Mouse (Mus musculus) forebrain, embryonic 11.5 days (tissue): Measurements from ENCODE around the gene Ptpn5. TPM values are rescaled to one million over a fixed set of nuclear protein-coding genes. Genes with fewer than 3 reads are reported as not detected.

Experiments
- ATAC-seq: fragments of 200-750 bp; cut with Nextera tagmentation; replicated peaks from 2 replicates; pipeline ENCODE4 v1.8.0; 2017; ENCODE audit warnings: moderate TSS enrichment; ENCODE audit not compliant: low FRiP score
- DNase-seq: peaks from one replicate; pipeline ENCODE4 v3.0.0-alpha.2; 2017; ENCODE audit warnings: low spot score
- H3K27ac ChIP-seq: fragments of 300-500 bp; sonication (generic); 2 replicates; pipeline ENCODE4 v1.5.1; 2014; ENCODE audit warnings: low read depth, low read length
- H3K27me3 ChIP-seq: fragments of 300-500 bp; sonication (generic); 2 replicates; pipeline ENCODE4 v1.6.1; 2014; ENCODE audit warnings: mild to moderate bottlenecking, low read length, mixed read lengths; ENCODE audit not compliant: control insufficient read depth, insufficient read depth
- H3K36me3 ChIP-seq: fragments of 300-500 bp; sonication (generic); 2 replicates; pipeline ENCODE4 v1.6.1; 2014; ENCODE audit warnings: mild to moderate bottlenecking, low read length, moderate library complexity, mixed read lengths; ENCODE audit not compliant: control insufficient read depth, insufficient read depth
- H3K4me1 ChIP-seq: fragments of 300-500 bp; sonication (generic); replicated peaks from 2 replicates; pipeline ENCODE4 v1.6.1; 2014; ENCODE audit warnings: low read length, mixed read lengths; ENCODE audit not compliant: control insufficient read depth, insufficient read depth
- H3K4me2 ChIP-seq: fragments of 300-500 bp; sonication (generic); 2 replicates; pipeline ENCODE4 v1.6.1; 2014; ENCODE audit warnings: low read depth, mild to moderate bottlenecking, low read length, moderate library complexity, mixed read lengths; ENCODE audit not compliant: severe bottlenecking
- H3K4me3 ChIP-seq: fragments of 300-500 bp; sonication (generic); 2 replicates; pipeline ENCODE4 v1.5.1; 2014; ENCODE audit warnings: low read depth, low read length
- H3K9ac ChIP-seq: fragments of 300-500 bp; sonication (generic); 2 replicates; pipeline ENCODE4 v1.6.1; 2014; ENCODE audit warnings: low read length
- H3K9me3 ChIP-seq: fragments of 300-500 bp; sonication (generic); 2 replicates; pipeline ENCODE4 v1.6.1; 2016; ENCODE audit warnings: low read length, mixed read lengths; ENCODE audit not compliant: control insufficient read depth
- WGBS: fragments of 180-500 bp; shearing (Covaris S2); extraction: QIAGEN DNeasy Blood & Tissue Kit; methylation state at CpG from one replicate; pipeline ENCODE4 v1.1.7; 2014; 5-methylcytosine and 5-hydroxymethylcytosine counted together
- polyA plus RNA-seq: library from polyadenylated mRNA; unstranded; fragments of >200 nt; fragmentation: Nextera tagmentation; extraction: Ambion mirVana; gene quantifications from 2 replicates; pipeline ENCODE4 v1.2.1, GENCODE M21; 2014

The Ptpn5 gene
- polyA plus RNA-seq, 1 experiment from 2014 or later: 14.9 TPM

DNA sequence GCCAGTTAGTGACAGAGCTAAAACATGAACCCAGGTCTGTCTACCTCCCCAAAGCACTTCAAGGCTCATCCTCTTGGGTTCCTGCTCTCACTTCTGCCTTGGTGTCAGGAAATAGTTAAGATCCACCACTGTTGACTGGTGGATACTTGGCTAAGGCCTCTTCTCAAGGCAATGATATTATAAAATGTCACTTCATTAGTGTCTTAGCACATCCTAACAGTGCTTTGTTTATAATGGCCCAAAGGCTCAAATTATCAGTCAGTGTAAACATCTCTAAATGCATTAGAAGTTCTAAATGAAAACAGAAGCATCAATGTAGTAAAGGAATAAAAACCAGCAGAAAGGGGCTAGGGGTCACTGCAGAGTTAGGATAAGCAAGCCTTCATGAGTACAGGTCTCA, 26.5 kb downstream of the Ptpn5 start:
- ATAC-seq (no peak), DNase-seq (no peak)
- H3K4me3 ChIP-seq: no peak overlapping the region
- H3K27me3 ChIP-seq: no peaks in the 10 kb centered on the region
- no peaks in the 10 kb centered on the region for H3K9me3 ChIP-seq
- H3K4me1 ChIP-seq: no peaks in the 10 kb centered on the region
- no peak overlapping the region for H3K9ac ChIP-seq
- H3K27ac ChIP-seq: no peak overlapping the region
- H3K36me3 ChIP-seq: no peaks in the 10 kb centered on the region
- H3K4me2 ChIP-seq: no peak overlapping the region

- 87% methylated on average over 1 of the region's 1 CpGs for WGBS
- no peaks in the 10 kb centered on the region for H3K4me1 ChIP-seq
Observed at GRCm38 (mm10) chr7:47103671-47104414, 29.6 kb downstream of the Ptpn5 start.

DNA sequence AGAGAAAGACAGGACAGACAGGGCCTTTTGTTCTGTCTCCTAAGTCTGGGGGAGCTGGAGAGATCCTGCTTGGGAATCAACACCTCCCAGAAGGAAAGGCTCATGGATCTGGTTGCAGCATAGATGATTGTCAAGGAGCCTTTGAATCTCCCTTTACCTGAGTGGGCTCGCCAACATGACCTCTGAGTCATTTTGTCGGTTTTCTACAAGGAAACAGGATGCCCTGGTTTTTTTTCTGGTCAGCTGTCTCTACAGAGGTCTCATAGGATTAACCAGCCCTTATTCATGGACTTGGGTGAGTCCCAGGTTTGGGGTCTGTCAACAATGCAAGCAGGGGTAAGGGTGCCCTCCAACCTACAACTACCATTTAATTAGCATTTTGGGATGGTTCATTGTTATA, 30.5 kb downstream of the Ptpn5 start:
- Histone ChIP-seq H3K4me2 (no peak overlapping the region), H3K27ac (no peak overlapping the region), H3K9me3 (no peaks in the 10 kb centered on the region), H3K4me3 (no peak overlapping the region), H3K36me3 (no peaks in the 10 kb centered on the region), H3K4me1 (no peaks in the 10 kb centered on the region), H3K9ac (no peak overlapping the region), H3K27me3 (no peaks in the 10 kb centered on the region)
- ATAC-seq (no peak), DNase-seq (no peak)
- WGBS: 80% methylated on average over 2 of the region's 2 CpGs

More at GRCm38 (mm10) chr7:47103671-47104414, 29.6 kb downstream of the Ptpn5 start:
- no peaks in the 10 kb centered on the region for H3K36me3 ChIP-seq
- DNase-seq (no peak), ATAC-seq (no peak)
- no peak overlapping the region for H3K4me3 ChIP-seq
- no peak overlapping the region for H3K4me2 ChIP-seq
- H3K9ac ChIP-seq: no peak overlapping the region
- no peak overlapping the region for H3K27ac ChIP-seq
- H3K9me3 ChIP-seq: no peaks in the 10 kb centered on the region
- H3K27me3 ChIP-seq: no peaks in the 10 kb centered on the region

- Histone ChIP-seq H3K27ac (no peak overlapping the region), H3K4me2 (no peak overlapping the region), H3K4me3 (no peak overlapping the region), H3K36me3 (no peaks in the 10 kb centered on the region), H3K27me3 (no peaks in the 10 kb centered on the region), H3K9me3 (no peaks in the 10 kb centered on the region), H3K4me1 (no peaks in the 10 kb centered on the region), H3K9ac (no peak overlapping the region)
- no peak for DNase-seq
- no peak for ATAC-seq
- WGBS: 53% methylated on average over 6 of the region's 6 CpGs
Observed at GRCm38 (mm10) chr7:47100615-47101014, 32.9 kb downstream of the Ptpn5 start.

DNA sequence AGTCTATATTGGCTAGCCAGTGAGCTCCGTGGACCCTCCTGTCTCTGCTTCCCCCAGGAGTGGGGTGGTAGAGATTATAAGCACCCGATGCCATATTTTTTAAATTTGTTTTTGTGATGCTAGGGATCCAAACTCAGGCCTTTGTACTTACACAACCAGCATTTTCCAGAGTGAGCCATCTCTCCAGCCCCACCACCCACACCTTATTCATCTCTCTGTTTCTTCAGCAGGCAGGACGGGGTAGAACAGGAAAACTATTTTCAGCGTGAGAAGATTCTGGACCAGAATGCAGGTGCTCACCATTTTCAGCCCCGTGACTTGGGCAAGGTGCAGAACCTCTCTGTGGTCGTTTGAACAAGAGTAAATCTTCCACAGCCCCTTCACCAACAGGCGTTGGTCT, 34.2 kb downstream of the Ptpn5 start:
- H3K4me1 ChIP-seq: no peaks in the 10 kb centered on the region
- H3K36me3 ChIP-seq: no peaks in the 10 kb centered on the region
- H3K9ac ChIP-seq: no peak overlapping the region
- H3K4me2 ChIP-seq: no peak overlapping the region
- 87% methylated on average over 7 of the region's 7 CpGs for WGBS
- H3K27me3 ChIP-seq: no peaks in the 10 kb centered on the region
- no peak overlapping the region for H3K27ac ChIP-seq
- DNase-seq (no peak), ATAC-seq (no peak)
- H3K4me3 ChIP-seq: no peak overlapping the region
- H3K9me3 ChIP-seq: no peaks in the 10 kb centered on the region

GRCm38 (mm10) chr7:47098044-47098443, 35.4 kb downstream of the Ptpn5 start:
- Histone ChIP-seq H3K4me3 (no peak overlapping the region), H3K4me1 (no peaks in the 10 kb centered on the region), H3K27ac (no peak overlapping the region), H3K4me2 (no peak overlapping the region), H3K9ac (no peak overlapping the region), H3K9me3 (no peaks in the 10 kb centered on the region), H3K27me3 (no peaks in the 10 kb centered on the region), H3K36me3 (no peaks in the 10 kb centered on the region)
- ATAC-seq: no peak
- WGBS: 67% methylated on average over 7 of the region's 7 CpGs
- no peak for DNase-seq

GRCm38 (mm10) chr7:47094969-47095368, 38.5 kb downstream of the Ptpn5 start:
- Histone ChIP-seq H3K4me1 (no peaks in the 10 kb centered on the region), H3K27ac (no peak overlapping the region), H3K4me3 (no peak overlapping the region), H3K36me3 (no peaks in the 10 kb centered on the region), H3K27me3 (no peaks in the 10 kb centered on the region), H3K9ac (no peak overlapping the region), H3K9me3 (no peaks in the 10 kb centered on the region), H3K4me2 (no peak overlapping the region)
- DNase-seq (no peak), ATAC-seq (no peak)
- 76% methylated on average over 2 of the region's 2 CpGs for WGBS

- Histone ChIP-seq H3K4me1 (no peaks in the 10 kb centered on the region), H3K9ac (no peak overlapping the region), H3K9me3 (no peaks in the 10 kb centered on the region), H3K4me2 (no peak overlapping the region), H3K27me3 (no peaks in the 10 kb centered on the region), H3K4me3 (no peak overlapping the region), H3K27ac (no peak overlapping the region), H3K36me3 (no peaks in the 10 kb centered on the region)
- 84% methylated on average over 5 of the region's 5 CpGs for WGBS
- no peak for ATAC-seq
- DNase-seq: no peak
Observed at GRCm38 (mm10) chr7:47093935-47094334, 39.5 kb downstream of the Ptpn5 start.

- WGBS: 79% methylated on average over 1 of the region's 1 CpGs
- DNase-seq: no peak
- Histone ChIP-seq H3K36me3 (no peaks in the 10 kb centered on the region), H3K4me3 (no peak overlapping the region), H3K27me3 (no peaks in the 10 kb centered on the region), H3K27ac (no peak overlapping the region), H3K9ac (no peak overlapping the region), H3K4me1 (no peaks in the 10 kb centered on the region), H3K9me3 (no peaks in the 10 kb centered on the region), H3K4me2 (no peak overlapping the region)
- ATAC-seq: no peak
Observed at GRCm38 (mm10) chr7:47085075-47085474, 48.4 kb downstream of the Ptpn5 start.
